Mouse (Mus musculus) kidney, embryonic 16.5 days (tissue): ENCODE results near the gene Pard3b. TPM values are rescaled to one million over a fixed set of nuclear protein-coding genes. Genes with fewer than 3 reads are reported as not detected.

ENCODE experiments used
- ATAC-seq: fragments of 200-750 bp; cut with Nextera tagmentation; 2 replicates; pipeline ENCODE4 v1.8.0; 2017; ENCODE audit warnings: moderate TSS enrichment; ENCODE audit not compliant: low FRiP score, low TSS enrichment
- H3K27ac ChIP-seq: fragments of 300-500 bp; sonication (generic); 2 replicates; pipeline ENCODE4 v1.5.1; 2014; ENCODE audit warnings: low read length
- H3K27me3 ChIP-seq: fragments of 300-500 bp; sonication (generic); 2 replicates; pipeline ENCODE4 v1.6.1; 2014; ENCODE audit warnings: low read length, control low read depth, mixed read lengths; ENCODE audit not compliant: insufficient read depth
- H3K36me3 ChIP-seq: fragments of 300-500 bp; sonication (generic); 2 replicates; pipeline ENCODE4 v1.6.1; 2014; ENCODE audit warnings: low read length, control low read depth, mixed read lengths; ENCODE audit not compliant: insufficient read depth
- H3K4me1 ChIP-seq: fragments of 300-500 bp; sonication (generic); 2 replicates; pipeline ENCODE4 v1.6.1; 2014; ENCODE audit warnings: low read length, control low read depth, mixed read lengths; ENCODE audit not compliant: insufficient read depth
- H3K4me2 ChIP-seq: fragments of 300-500 bp; sonication (generic); replicated peaks from 2 replicates; pipeline ENCODE4 v1.6.1; 2014; ENCODE audit warnings: low read depth, low read length
- H3K4me3 ChIP-seq: fragments of 300-500 bp; sonication (generic); 2 replicates; pipeline ENCODE4 v1.5.1; 2014; ENCODE audit warnings: mild to moderate bottlenecking, low read length
- H3K9ac ChIP-seq: fragments of 300-500 bp; sonication (generic); replicated peaks from 2 replicates; pipeline ENCODE4 v1.6.1; 2014; ENCODE audit warnings: low read length
- H3K9me3 ChIP-seq: fragments of 300-500 bp; sonication (generic); 2 replicates; pipeline ENCODE4 v1.6.1; 2016; ENCODE audit warnings: low read length, control low read depth
- WGBS: fragments of 180-500 bp; shearing (Covaris S2); extraction: QIAGEN DNeasy Blood & Tissue Kit; methylation state at CpG from one replicate; pipeline ENCODE4 v1.1.7; 2014; 5-methylcytosine and 5-hydroxymethylcytosine counted together
- polyA plus RNA-seq: library from polyadenylated mRNA; unstranded; fragments of >200 nt; fragmentation: Nextera tagmentation; extraction: Ambion mirVana; gene quantifications from 2 replicates; pipeline ENCODE4 v1.2.1, GENCODE M21; 2015

Pard3b gene
- polyA plus RNA-seq, 1 experiment from 2014 or later: 17.6 TPM

- ATAC-seq: no peak
- H3K9me3 ChIP-seq: peaks cover 3% of the 10 kb centered on the region; the same call in 1 of the 2 replicates
- 69% methylated on average over 6 of the region's 6 CpGs for WGBS
Observed at GRCm38 (mm10) chr1:62488871-62489270, 850.2 kb downstream of the Pard3b start.

GRCm38 (mm10) chr1:62499146-62499545 is 860.5 kb downstream of the Pard3b start:
- Histone ChIP-seq H3K27ac (no peak overlapping the region), H3K4me2 (no peak overlapping the region), H3K4me1 (no peaks in the 10 kb centered on the region), H3K4me3 (no peak overlapping the region), H3K36me3 (no peaks in the 10 kb centered on the region), H3K9ac (no peak overlapping the region), H3K9me3 (no peaks in the 10 kb centered on the region), H3K27me3 (no peaks in the 10 kb centered on the region)
- no peak for ATAC-seq
- WGBS: 75% methylated on average over 5 of the region's 5 CpGs

More at GRCm38 (mm10) chr1:62488871-62489270, 850.2 kb downstream of the Pard3b start:
- Histone ChIP-seq H3K9ac (no peak overlapping the region), H3K36me3 (no peaks in the 10 kb centered on the region), H3K4me3 (no peak overlapping the region), H3K27ac (no peak overlapping the region), H3K4me1 (no peaks in the 10 kb centered on the region), H3K4me2 (no peak overlapping the region), H3K27me3 (no peaks in the 10 kb centered on the region)

GRCm38 (mm10) chr1:62510501-62510900 is 871.9 kb downstream of the Pard3b start:
- no peaks in the 10 kb centered on the region for H3K36me3 ChIP-seq
- no peak overlapping the region for H3K27ac ChIP-seq
- H3K4me1 ChIP-seq: no peaks in the 10 kb centered on the region
- no peak overlapping the region for H3K9ac ChIP-seq
- 91% methylated on average over 4 of the region's 4 CpGs for WGBS
- no peak overlapping the region for H3K4me3 ChIP-seq
- no peak for ATAC-seq
- no peaks in the 10 kb centered on the region for H3K27me3 ChIP-seq
- H3K4me2 ChIP-seq: no peak overlapping the region
- H3K9me3 ChIP-seq: no peaks in the 10 kb centered on the region

- Histone ChIP-seq H3K36me3 (no peaks in the 10 kb centered on the region), H3K4me3 (no peak overlapping the region), H3K4me2 (no peak overlapping the region), H3K9me3 (no peaks in the 10 kb centered on the region), H3K27ac (no peak overlapping the region), H3K27me3 (no peaks in the 10 kb centered on the region), H3K4me1 (no peaks in the 10 kb centered on the region), H3K9ac (no peak overlapping the region)
- WGBS: 90% methylated on average over 3 of the region's 3 CpGs
- ATAC-seq: no peak
Observed at GRCm38 (mm10) chr1:62511681-62512080, 873.1 kb downstream of the Pard3b start.

- H3K4me2 ChIP-seq: no peak overlapping the region
- H3K4me3 ChIP-seq: no peak overlapping the region
- H3K36me3 ChIP-seq: no peaks in the 10 kb centered on the region
- no peaks in the 10 kb centered on the region for H3K27me3 ChIP-seq
- ATAC-seq: no peak
- H3K4me1 ChIP-seq: no peaks in the 10 kb centered on the region
- 80% methylated on average over 2 of the region's 2 CpGs for WGBS
- no peak overlapping the region for H3K9ac ChIP-seq
- H3K9me3 ChIP-seq: no peaks in the 10 kb centered on the region
- H3K27ac ChIP-seq: no peak overlapping the region
Observed at GRCm38 (mm10) chr1:62518621-62519213, 880.1 kb downstream of the Pard3b start.

GRCm38 (mm10) chr1:62521368-62521767 is 882.7 kb downstream of the Pard3b start:
- 70% methylated on average over 7 of the region's 7 CpGs for WGBS
- no peaks in the 10 kb centered on the region for H3K36me3 ChIP-seq
- H3K4me1 ChIP-seq: no peaks in the 10 kb centered on the region
- H3K27me3 ChIP-seq: no peaks in the 10 kb centered on the region
- no peak overlapping the region for H3K4me2 ChIP-seq
- H3K9me3 ChIP-seq: no peaks in the 10 kb centered on the region
- no peak for ATAC-seq
- H3K9ac ChIP-seq: no peak overlapping the region
- no peak overlapping the region for H3K27ac ChIP-seq
- no peak overlapping the region for H3K4me3 ChIP-seq

- Histone ChIP-seq H3K27ac (no peak overlapping the region), H3K36me3 (no peaks in the 10 kb centered on the region), H3K4me1 (no peaks in the 10 kb centered on the region), H3K9me3 (no peaks in the 10 kb centered on the region), H3K4me3 (no peak overlapping the region), H3K27me3 (no peaks in the 10 kb centered on the region), H3K9ac (no peak overlapping the region), H3K4me2 (no peak overlapping the region)
- WGBS: 44% methylated on average over 2 of the region's 2 CpGs
- no peak for ATAC-seq
Observed at GRCm38 (mm10) chr1:62522761-62523160, 884.1 kb downstream of the Pard3b start.

- Histone ChIP-seq H3K4me2 (no peak overlapping the region), H3K27ac (no peak overlapping the region), H3K4me1 (no peaks in the 10 kb centered on the region), H3K9me3 (no peaks in the 10 kb centered on the region), H3K36me3 (no peaks in the 10 kb centered on the region), H3K27me3 (no peaks in the 10 kb centered on the region), H3K9ac (no peak overlapping the region), H3K4me3 (no peak overlapping the region)
- no peak for ATAC-seq
- 75% methylated on average over 7 of the region's 7 CpGs for WGBS
Observed at GRCm38 (mm10) chr1:62527788-62528187, 889.2 kb downstream of the Pard3b start.

- no peak overlapping the region for H3K4me3 ChIP-seq
- H3K9ac ChIP-seq: no peak overlapping the region
- no peaks in the 10 kb centered on the region for H3K36me3 ChIP-seq
- 87% methylated on average over 8 of the region's 8 CpGs for WGBS
- no peaks in the 10 kb centered on the region for H3K4me1 ChIP-seq
- no peak overlapping the region for H3K27ac ChIP-seq
- H3K9me3 ChIP-seq: no peaks in the 10 kb centered on the region
- no peaks in the 10 kb centered on the region for H3K27me3 ChIP-seq
- no peak for ATAC-seq
- H3K4me2 ChIP-seq: no peak overlapping the region
Observed at GRCm38 (mm10) chr1:62529941-62530340, 891.3 kb downstream of the Pard3b start.

GRCm38 (mm10) chr1:62532426-62533126 is 894.0 kb downstream of the Pard3b start:
- H3K4me1 ChIP-seq: no peaks in the 10 kb centered on the region
- H3K27me3 ChIP-seq: no peaks in the 10 kb centered on the region
- no peaks in the 10 kb centered on the region for H3K36me3 ChIP-seq
- WGBS: 64% methylated on average over 10 of the region's 10 CpGs
- no peak for ATAC-seq
- H3K4me2 ChIP-seq: no peak overlapping the region
- no peak overlapping the region for H3K9ac ChIP-seq
- no peak overlapping the region for H3K27ac ChIP-seq
- no peaks in the 10 kb centered on the region for H3K9me3 ChIP-seq
- no peak overlapping the region for H3K4me3 ChIP-seq
